Mouse (Mus musculus) hindbrain, embryonic 13.5 days (tissue): ENCODE results near the gene Upf2. TPM values are rescaled to one million over a fixed set of nuclear protein-coding genes. Genes with fewer than 3 reads are reported as not detected.

Experiments used
- ATAC-seq: fragments of 200-750 bp; cut with Nextera tagmentation; 2 replicates; pipeline ENCODE4 v1.8.0; 2017; ENCODE audit warnings: moderate TSS enrichment; ENCODE audit not compliant: low FRiP score
- H3K27ac ChIP-seq: fragments of 300-500 bp; sonication (generic); 2 replicates; pipeline ENCODE4 v1.5.1; 2015; ENCODE audit warnings: inconsistent platforms, mild to moderate bottlenecking, moderate library complexity
- H3K27me3 ChIP-seq: fragments of 300-500 bp; sonication (generic); 2 replicates; pipeline ENCODE4 v1.6.1; 2015; ENCODE audit warnings: mild to moderate bottlenecking, inconsistent platforms
- H3K36me3 ChIP-seq: fragments of 300-500 bp; sonication (generic); 2 replicates; pipeline ENCODE4 v1.6.1; 2015; ENCODE audit warnings: mild to moderate bottlenecking, inconsistent platforms
- H3K4me1 ChIP-seq: fragments of 300-500 bp; sonication (generic); replicated peaks from 2 replicates; pipeline ENCODE4 v1.6.1; 2015; ENCODE audit warnings: inconsistent platforms
- H3K4me2 ChIP-seq: fragments of 300-500 bp; sonication (generic); 2 replicates; pipeline ENCODE4 v1.6.1; 2015; ENCODE audit warnings: inconsistent platforms, mild to moderate bottlenecking, moderate library complexity
- H3K4me3 ChIP-seq: fragments of 300-500 bp; sonication (generic); 2 replicates; pipeline ENCODE4 v1.5.1; 2015; ENCODE audit warnings: mild to moderate bottlenecking, inconsistent platforms
- H3K9ac ChIP-seq: fragments of 300-500 bp; sonication (generic); 2 replicates; pipeline ENCODE4 v1.6.1; 2015; ENCODE audit warnings: mild to moderate bottlenecking, inconsistent platforms
- H3K9me3 ChIP-seq: fragments of 300-500 bp; sonication (generic); 2 replicates; pipeline ENCODE4 v1.6.1; 2016; ENCODE audit warnings: inconsistent platforms
- WGBS: fragments of 180-500 bp; shearing (Covaris S2); methylation state at CpG from one replicate; pipeline ENCODE4 v1.1.7; 2015; 5-methylcytosine and 5-hydroxymethylcytosine counted together
- polyA plus RNA-seq: library from polyadenylated mRNA; unstranded; fragments of >200 nt; fragmentation: Nextera tagmentation; extraction: Ambion mirVana; gene quantifications from 2 replicates; pipeline ENCODE4 v1.2.1, GENCODE M21; 2015

Upf2 gene
- 9.1 and 10.1 TPM in 2 replicates for polyA plus RNA-seq

- Histone ChIP-seq H3K36me3 (no peaks in the 10 kb centered on the region), H3K9me3 (no peaks in the 10 kb centered on the region), H3K27ac (peak within 1 kb of the TSS; percentile 90), H3K4me2 (peak within 1 kb of the TSS; percentile 89), H3K9ac (peak within 1 kb of the TSS; percentile 93), H3K27me3 (no peaks in the 10 kb centered on the region), H3K4me3 (peak within 1 kb of the TSS; percentile 94), H3K4me1 (peaks cover 20% of the 10 kb centered on the region)
- ATAC-seq = peak; percentile 96
- under 1% methylated on average over 45 of the region's 54 CpGs for WGBS
Measured at GRCm38 (mm10) chr2:5950766-5951595, at the start of gene Upf2. Upf2 (plus strand) TSS chr2:5951469.

DNA sequence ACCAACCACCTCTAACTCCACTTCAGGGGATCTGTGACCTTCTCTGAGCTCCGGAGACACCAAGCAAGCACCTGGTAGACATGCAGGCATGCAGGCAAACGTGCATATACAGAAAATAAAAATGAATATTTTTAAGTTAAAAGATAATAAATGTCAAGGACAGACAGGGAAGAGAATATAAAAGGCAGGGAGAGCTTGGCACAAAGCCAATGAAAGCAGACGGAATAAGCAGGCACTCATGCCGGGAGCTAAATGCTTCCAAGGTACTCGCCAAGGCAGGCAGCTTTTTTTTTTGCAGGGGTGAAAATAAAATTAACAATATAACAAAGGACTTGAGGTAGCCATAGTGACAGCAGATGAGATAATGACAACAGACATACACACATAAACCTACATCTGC lies 45.2 kb upstream of the Upf2 start:
- no peaks in the 10 kb centered on the region for H3K27me3 ChIP-seq

GRCm38 (mm10) chr2:5906625-5907024 lies 44.6 kb upstream of the Upf2 start:
- peaks cover 6% of the 10 kb centered on the region; the same call in 1 of the 2 replicates for H3K4me1 ChIP-seq
- no peaks in the 10 kb centered on the region for H3K27me3 ChIP-seq
- H3K9ac ChIP-seq = no peak overlapping the region
- no peaks in the 10 kb centered on the region for H3K9me3 ChIP-seq
- peaks cover 32% of the 10 kb centered on the region for H3K36me3 ChIP-seq
- H3K4me3 ChIP-seq = no peak overlapping the region
- WGBS = 53% methylated on average over 3 of the region's 3 CpGs
- no peak overlapping the region for H3K27ac ChIP-seq
- H3K4me2 ChIP-seq = no peak overlapping the region
- ATAC-seq = no peak

More for the DNA sequence above, 45.2 kb upstream of the Upf2 start:
- no peaks in the 10 kb centered on the region for H3K9me3 ChIP-seq
- no peak for ATAC-seq
- H3K27ac ChIP-seq = no peak overlapping the region
- no peak overlapping the region for H3K9ac ChIP-seq
- 46% methylated on average over 5 of the region's 5 CpGs for WGBS
- H3K4me3 ChIP-seq = no peak overlapping the region
- H3K4me1 ChIP-seq = 0 out of 2 replicates have a peak, but pooled peaks cover 3% of the 10 kb centered on the region
- H3K36me3 ChIP-seq = peaks cover 28% of the 10 kb centered on the region
- no peak overlapping the region for H3K4me2 ChIP-seq

- no peak overlapping the region for H3K9ac ChIP-seq
- 53% methylated on average over 16 of the region's 16 CpGs for WGBS
- peak; percentile 61; the same call in 1 of the 2 replicates for ATAC-seq
Measured at GRCm38 (mm10) chr2:5911282-5911965, 39.8 kb upstream of the Upf2 start.

GRCm38 (mm10) chr2:5922823-5923222 lies 28.4 kb upstream of the Upf2 start:
- 93% methylated on average over 6 of the region's 6 CpGs for WGBS
- H3K9ac ChIP-seq = no peak overlapping the region
- no peaks in the 10 kb centered on the region for H3K4me1 ChIP-seq
- H3K4me2 ChIP-seq = no peak overlapping the region
- H3K9me3 ChIP-seq = no peaks in the 10 kb centered on the region
- no peak overlapping the region for H3K4me3 ChIP-seq
- peaks cover 58% of the 10 kb centered on the region for H3K36me3 ChIP-seq
- no peaks in the 10 kb centered on the region for H3K27me3 ChIP-seq
- ATAC-seq = no peak
- no peak overlapping the region for H3K27ac ChIP-seq

More at GRCm38 (mm10) chr2:5911282-5911965, 39.8 kb upstream of the Upf2 start:
- Histone ChIP-seq H3K4me1 (peaks cover 10% of the 10 kb centered on the region; the same call in 1 of the 2 replicates), H3K27ac (peak overlapping the region; percentile 44; the same call in 1 of the 2 replicates), H3K9me3 (no peaks in the 10 kb centered on the region), H3K4me2 (no peak overlapping the region), H3K4me3 (no peak overlapping the region), H3K27me3 (no peaks in the 10 kb centered on the region), H3K36me3 (peaks cover 33% of the 10 kb centered on the region)

DNA sequence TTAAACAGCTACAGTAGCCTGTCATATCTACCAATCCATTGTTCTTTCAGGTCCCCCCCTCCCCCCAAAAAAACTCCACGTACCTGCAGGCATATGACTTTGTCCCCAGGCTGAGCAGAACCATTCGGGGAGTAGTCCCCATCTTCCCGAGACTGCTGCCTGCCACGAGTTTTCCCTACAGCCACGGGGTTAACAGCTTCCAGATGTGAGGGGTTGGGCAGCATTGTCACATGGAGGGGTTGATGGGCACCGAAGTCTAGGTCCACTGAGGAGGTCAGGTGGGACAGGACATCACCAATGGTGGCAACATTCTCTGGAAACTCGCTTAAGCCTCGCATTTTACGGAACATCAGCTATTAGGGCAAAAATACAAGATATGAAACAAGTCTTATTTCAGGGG lies 27.5 kb upstream of the Upf2 start:
- WGBS = 88% methylated on average over 9 of the region's 9 CpGs
- H3K27ac ChIP-seq = no peak overlapping the region

GRCm38 (mm10) chr2:5927481-5927880 lies 23.8 kb upstream of the Upf2 start:
- Histone ChIP-seq H3K9me3 (no peaks in the 10 kb centered on the region), H3K27me3 (no peaks in the 10 kb centered on the region), H3K4me2 (no peak overlapping the region), H3K4me1 (no peaks in the 10 kb centered on the region), H3K27ac (no peak overlapping the region), H3K9ac (no peak overlapping the region), H3K4me3 (no peak overlapping the region), H3K36me3 (peaks cover 62% of the 10 kb centered on the region)
- WGBS = 96% methylated on average over 5 of the region's 5 CpGs
- no peak for ATAC-seq

More for the DNA sequence above, 27.5 kb upstream of the Upf2 start:
- Histone ChIP-seq H3K4me3 (no peak overlapping the region), H3K9me3 (no peaks in the 10 kb centered on the region), H3K27me3 (no peaks in the 10 kb centered on the region), H3K36me3 (peaks cover 59% of the 10 kb centered on the region), H3K4me2 (no peak overlapping the region), H3K4me1 (no peaks in the 10 kb centered on the region), H3K9ac (no peak overlapping the region)
- no peak for ATAC-seq

DNA sequence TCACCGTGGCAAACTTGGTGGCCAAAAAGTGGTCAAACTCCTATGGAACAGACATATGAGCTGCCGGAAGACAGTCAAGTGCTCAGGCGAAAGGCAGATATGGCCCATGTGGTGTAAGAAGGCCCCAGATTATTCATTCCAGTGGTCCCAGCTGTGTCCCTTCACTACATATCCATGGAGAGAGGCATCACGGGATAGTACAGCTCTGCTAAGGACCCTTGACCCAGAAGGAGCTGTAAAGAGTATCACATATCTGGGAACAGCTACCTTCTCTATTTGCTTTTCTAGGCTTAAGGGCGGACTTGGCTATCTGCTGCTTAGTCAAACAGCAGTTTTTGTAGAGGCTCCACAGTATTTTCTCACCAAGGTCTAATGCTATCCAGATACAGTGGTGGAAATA lies 21.5 kb upstream of the Upf2 start:
- WGBS = 89% methylated on average over 5 of the region's 5 CpGs
- Histone ChIP-seq H3K9ac (no peak overlapping the region), H3K27ac (no peak overlapping the region), H3K4me1 (no peaks in the 10 kb centered on the region), H3K4me2 (no peak overlapping the region), H3K27me3 (no peaks in the 10 kb centered on the region), H3K36me3 (peaks cover 55% of the 10 kb centered on the region), H3K4me3 (no peak overlapping the region), H3K9me3 (no peaks in the 10 kb centered on the region)
- ATAC-seq = no peak

DNA sequence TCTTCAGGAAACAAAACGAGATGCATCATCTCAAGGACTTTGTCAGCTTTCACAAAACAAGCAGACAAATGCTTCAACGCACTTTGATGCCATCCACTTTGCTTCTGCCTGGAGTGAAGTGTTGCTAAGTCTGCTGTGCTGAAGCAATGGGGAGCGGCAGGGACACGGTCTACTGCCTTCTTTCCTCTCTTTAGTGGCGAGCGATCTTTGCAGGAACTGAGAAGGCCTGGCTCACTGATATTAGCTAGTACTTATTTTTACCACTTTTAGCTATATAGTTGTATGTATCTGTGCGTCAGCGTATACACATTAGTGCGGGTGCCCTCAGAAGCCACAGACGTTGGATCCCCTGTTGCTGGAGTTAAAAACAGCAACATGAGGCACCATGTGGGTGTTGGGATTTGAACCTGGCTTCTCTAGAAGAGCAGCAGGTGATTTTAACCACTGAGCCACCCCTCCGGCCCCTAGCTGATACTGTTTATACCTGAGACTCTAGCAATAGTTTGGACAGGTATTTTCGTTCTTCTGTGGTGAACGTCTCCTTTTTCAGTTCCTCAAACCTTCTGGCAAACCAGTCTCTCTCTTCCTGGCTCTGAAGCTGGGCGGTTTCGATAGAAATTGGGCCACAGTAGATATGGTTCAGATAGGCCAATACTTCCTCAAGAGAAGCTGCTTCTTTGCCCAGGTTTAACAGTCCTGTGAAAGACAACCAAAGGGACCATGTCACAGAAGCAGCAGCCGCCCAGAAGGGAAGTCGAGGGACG lies 20.8 kb upstream of the Upf2 start:
- H3K27me3 ChIP-seq = no peaks in the 10 kb centered on the region
- H3K9ac ChIP-seq = no peak overlapping the region
- no peak overlapping the region for H3K4me3 ChIP-seq
- WGBS = 91% methylated on average over 18 of the region's 18 CpGs
- no peak overlapping the region for H3K27ac ChIP-seq
- peaks cover 55% of the 10 kb centered on the region for H3K36me3 ChIP-seq
- no peaks in the 10 kb centered on the region for H3K4me1 ChIP-seq
- no peaks in the 10 kb centered on the region for H3K9me3 ChIP-seq
- ATAC-seq = no peak
- no peak overlapping the region for H3K4me2 ChIP-seq

DNA sequence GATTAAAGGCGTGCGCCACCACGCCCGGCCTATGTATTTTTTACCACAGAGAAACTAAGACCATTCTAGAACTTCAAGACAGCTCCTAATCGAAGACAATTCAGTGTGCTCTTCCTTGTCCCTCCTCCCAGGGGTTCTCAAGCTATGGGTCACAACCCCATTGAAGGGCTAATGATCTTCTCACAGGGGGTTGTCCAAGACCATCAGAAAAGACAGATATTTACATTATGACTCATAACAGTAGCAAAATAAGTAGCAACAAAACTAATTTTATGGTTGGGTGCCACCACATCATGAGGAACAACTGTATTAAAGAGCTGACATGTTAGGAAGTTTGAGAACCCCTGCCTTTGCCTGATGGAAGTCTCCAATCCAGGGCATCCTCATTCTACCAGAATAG lies 19.3 kb upstream of the Upf2 start:
- no peak for ATAC-seq
- H3K27me3 ChIP-seq = no peaks in the 10 kb centered on the region
- H3K36me3 ChIP-seq = peaks cover 46% of the 10 kb centered on the region
- H3K4me3 ChIP-seq = no peak overlapping the region
- WGBS = 95% methylated on average over 5 of the region's 5 CpGs
- no peak overlapping the region for H3K9ac ChIP-seq
- H3K27ac ChIP-seq = no peak overlapping the region
- H3K9me3 ChIP-seq = no peaks in the 10 kb centered on the region
- no peak overlapping the region for H3K4me2 ChIP-seq
- H3K4me1 ChIP-seq = no peaks in the 10 kb centered on the region

DNA sequence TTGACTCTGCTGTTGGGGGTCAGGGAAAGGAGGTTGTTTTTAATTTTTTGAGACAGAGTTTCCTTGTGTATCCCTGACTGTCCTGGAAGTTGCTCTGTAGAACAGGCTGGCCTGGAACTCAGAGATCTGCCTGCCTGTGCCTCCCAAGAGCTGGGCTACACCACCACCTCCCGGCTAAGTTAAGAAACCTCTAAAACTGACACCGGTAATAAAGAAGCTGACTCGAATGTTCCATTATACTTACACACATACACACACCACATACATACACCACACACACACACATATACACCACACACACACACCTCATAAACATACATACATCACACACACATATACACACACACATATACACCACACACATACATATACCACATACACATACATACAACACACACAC lies 16.3 kb upstream of the Upf2 start:
- Histone ChIP-seq H3K36me3 (peaks cover 18% of the 10 kb centered on the region), H3K4me3 (no peak overlapping the region)
- no peak for ATAC-seq

DNA sequence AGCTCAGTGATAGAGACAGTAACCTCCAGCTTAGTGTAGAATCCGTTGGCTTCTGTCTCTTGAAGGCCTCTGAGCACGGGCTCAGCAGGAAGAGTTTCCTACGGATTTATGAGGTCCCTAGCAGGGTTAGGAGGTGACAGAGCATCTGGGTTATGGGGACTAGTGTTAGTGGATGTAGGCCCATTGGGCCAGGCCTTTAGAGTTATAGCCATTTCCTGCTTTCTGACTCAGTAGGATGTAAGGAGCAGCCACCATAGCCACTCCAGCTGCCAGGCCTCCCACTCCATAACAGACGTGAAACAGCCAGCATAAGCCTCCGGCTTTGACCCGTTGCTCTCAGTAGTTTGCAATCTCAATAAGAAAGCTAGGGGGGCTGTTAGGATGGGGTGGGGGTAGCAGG lies 15.2 kb upstream of the Upf2 start:
- no peak overlapping the region for H3K4me3 ChIP-seq
- no peak overlapping the region for H3K9ac ChIP-seq
- H3K36me3 ChIP-seq = peaks cover 7% of the 10 kb centered on the region; the same call in 1 of the 2 replicates
- no peak overlapping the region for H3K4me2 ChIP-seq
- no peak overlapping the region for H3K27ac ChIP-seq
- H3K4me1 ChIP-seq = peaks cover 13% of the 10 kb centered on the region; the same call in 1 of the 2 replicates
- WGBS = 81% methylated on average over 6 of the region's 6 CpGs
- no peaks in the 10 kb centered on the region for H3K9me3 ChIP-seq
- no peaks in the 10 kb centered on the region for H3K27me3 ChIP-seq
- ATAC-seq = no peak

More for the DNA sequence above, 16.3 kb upstream of the Upf2 start:
- 98% methylated on average over 3 of the region's 3 CpGs for WGBS
- Histone ChIP-seq H3K27ac (no peak overlapping the region), H3K27me3 (no peaks in the 10 kb centered on the region), H3K9me3 (no peaks in the 10 kb centered on the region), H3K4me2 (no peak overlapping the region), H3K9ac (no peak overlapping the region), H3K4me1 (0 out of 2 replicates have a peak, but pooled peaks cover 2% of the 10 kb centered on the region)
